Mouse (Mus musculus): ENCODE results near the gene Kdm8. TPM values are rescaled to one million over a fixed set of nuclear protein-coding genes. Genes with fewer than 3 reads are reported as not detected.
A peak's percentile ranks its signal among the peaks of the same experiment; 100 is the strongest.

Kdm8 gene
- polyA plus RNA-seq, 1 experiment from 2014 or later, result 14.8 TPM

GRCm38 (mm10) chr7:125442323-125442722, 2.2 kb upstream of the Kdm8 start:
- Histone ChIP-seq H3K9ac (ENCODE audit: low read depth, low read length) (no peak overlapping the region), H3K9me3 (ENCODE audit: control insufficient read depth, low read length) (peaks cover 5% of the 10 kb centered on the region; the same call in 1 of the 2 replicates), H3K27me3 (replicated peaks; ENCODE audit: control insufficient read depth, insufficient read depth, low read length) (no peaks in the 10 kb centered on the region), H3K4me1 (replicated peaks; ENCODE audit: control insufficient read depth, insufficient read depth, low read length) (peaks cover 10% of the 10 kb centered on the region; the same call in 1 of the 2 replicates), H3K27ac (ENCODE audit: low read depth, low read length) (no peak overlapping the region), H3K4me2 (no peak overlapping the region), H3K36me3 (ENCODE audit: control insufficient read depth, insufficient read depth, low read length) (no peaks in the 10 kb centered on the region), H3K4me3 (ENCODE audit: low read depth, low read length) (no peak overlapping the region)
- DNase-seq (ENCODE audit: low spot score) (no peak), ATAC-seq (replicated peaks; ENCODE audit: low FRiP score) (no peak)
- 75% methylated on average over 4 of the region's 4 CpGs for WGBS

GRCm38 (mm10) chr7:125444076-125444463, 406 bp upstream of the Kdm8 start:
- ATAC-seq (replicated peaks; ENCODE audit: low FRiP score), result peak; percentile 8

DNA sequence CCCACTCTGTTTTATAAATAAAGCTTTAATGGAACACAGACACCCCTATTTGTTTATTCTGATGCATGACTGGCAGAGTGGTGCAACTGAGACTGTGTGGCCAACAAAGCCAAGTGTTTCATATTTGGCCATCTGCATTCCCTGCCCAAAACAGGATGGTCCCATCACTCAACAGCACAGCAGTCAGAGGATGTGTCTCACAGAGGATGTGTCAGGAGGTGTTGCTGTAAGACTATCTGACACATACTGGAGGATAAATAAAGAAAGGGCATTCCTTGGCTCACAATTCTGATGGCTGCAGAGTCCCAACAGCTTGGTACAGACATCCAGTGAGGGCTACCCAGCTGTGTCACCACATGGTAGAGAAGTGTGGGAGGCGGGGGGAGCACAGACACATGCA, 6.2 kb downstream of the Kdm8 start:
- peaks cover 2% of the 10 kb centered on the region; the same call in 1 of the 2 replicates for H3K36me3 ChIP-seq (ENCODE audit: control insufficient read depth, insufficient read depth, low read length)
- no peak overlapping the region for H3K4me3 ChIP-seq (ENCODE audit: low read depth, low read length)
- no peaks in the 10 kb centered on the region for H3K9me3 ChIP-seq (ENCODE audit: control insufficient read depth, low read length)
- no peak overlapping the region for H3K4me2 ChIP-seq
- 76% methylated on average over 1 of the region's 1 CpGs for WGBS
- H3K27ac ChIP-seq (ENCODE audit: low read depth, low read length), result no peak overlapping the region
- no peak overlapping the region for H3K9ac ChIP-seq (ENCODE audit: low read depth, low read length)
- no peaks in the 10 kb centered on the region for H3K27me3 ChIP-seq (replicated peaks; ENCODE audit: control insufficient read depth, insufficient read depth, low read length)
- ATAC-seq (replicated peaks; ENCODE audit: low FRiP score), result no peak
- DNase-seq (ENCODE audit: low spot score), result no peak
- H3K4me1 ChIP-seq (replicated peaks; ENCODE audit: control insufficient read depth, insufficient read depth, low read length), result peaks cover 3% of the 10 kb centered on the region; the same call in 1 of the 2 replicates

More at GRCm38 (mm10) chr7:125444076-125444463, 406 bp upstream of the Kdm8 start:
- Histone ChIP-seq H3K27ac (ENCODE audit: low read depth, low read length) (peak overlapping the region; percentile 93), H3K27me3 (replicated peaks; ENCODE audit: control insufficient read depth, insufficient read depth, low read length) (no peaks in the 10 kb centered on the region), H3K9me3 (ENCODE audit: control insufficient read depth, low read length) (peaks cover 5% of the 10 kb centered on the region; the same call in 1 of the 2 replicates), H3K4me3 (ENCODE audit: low read depth, low read length) (peak overlapping the region; percentile 63), H3K4me1 (replicated peaks; ENCODE audit: control insufficient read depth, insufficient read depth, low read length) (peaks cover 10% of the 10 kb centered on the region; the same call in 1 of the 2 replicates), H3K4me2 (peak overlapping the region; percentile 81), H3K9ac (ENCODE audit: low read depth, low read length) (peak overlapping the region; percentile 75), H3K36me3 (ENCODE audit: control insufficient read depth, insufficient read depth, low read length) (no peaks in the 10 kb centered on the region)
- WGBS, result 27% methylated on average over 10 of the region's 10 CpGs
- DNase-seq (ENCODE audit: low spot score), result peak; percentile 41

DNA sequence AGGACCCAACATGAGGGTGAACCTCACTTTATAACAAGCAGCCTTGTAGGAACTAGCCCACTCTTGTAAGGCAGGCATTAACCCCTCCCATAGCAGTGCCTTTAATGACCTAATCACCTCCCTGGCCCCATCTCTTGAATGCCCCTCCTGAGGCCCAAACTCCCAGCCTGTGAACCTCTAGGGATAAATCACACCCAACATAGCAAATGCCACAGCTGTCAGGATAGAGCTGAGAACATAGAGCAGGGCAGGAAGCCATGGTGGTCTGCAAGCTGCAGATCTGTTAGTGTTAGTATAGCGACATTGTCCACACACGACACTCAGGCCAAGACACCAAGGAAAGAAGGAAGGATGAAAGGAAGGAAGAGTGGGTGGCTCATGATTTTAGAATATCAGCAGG, 6.6 kb downstream of the Kdm8 start:
- Histone ChIP-seq H3K4me3 (ENCODE audit: low read depth, low read length) (no peak overlapping the region), H3K9me3 (ENCODE audit: control insufficient read depth, low read length) (no peaks in the 10 kb centered on the region), H3K9ac (ENCODE audit: low read depth, low read length) (no peak overlapping the region), H3K36me3 (ENCODE audit: control insufficient read depth, insufficient read depth, low read length) (peaks cover 2% of the 10 kb centered on the region; the same call in 1 of the 2 replicates), H3K4me2 (no peak overlapping the region), H3K4me1 (replicated peaks; ENCODE audit: control insufficient read depth, insufficient read depth, low read length) (peaks cover under 1% of the 10 kb centered on the region; the same call in 1 of the 2 replicates), H3K27ac (ENCODE audit: low read depth, low read length) (no peak overlapping the region), H3K27me3 (replicated peaks; ENCODE audit: control insufficient read depth, insufficient read depth, low read length) (no peaks in the 10 kb centered on the region)
- DNase-seq (ENCODE audit: low spot score), result no peak
- no peak for ATAC-seq (replicated peaks; ENCODE audit: low FRiP score)
- WGBS, result 68% methylated on average over 2 of the region's 2 CpGs

DNA sequence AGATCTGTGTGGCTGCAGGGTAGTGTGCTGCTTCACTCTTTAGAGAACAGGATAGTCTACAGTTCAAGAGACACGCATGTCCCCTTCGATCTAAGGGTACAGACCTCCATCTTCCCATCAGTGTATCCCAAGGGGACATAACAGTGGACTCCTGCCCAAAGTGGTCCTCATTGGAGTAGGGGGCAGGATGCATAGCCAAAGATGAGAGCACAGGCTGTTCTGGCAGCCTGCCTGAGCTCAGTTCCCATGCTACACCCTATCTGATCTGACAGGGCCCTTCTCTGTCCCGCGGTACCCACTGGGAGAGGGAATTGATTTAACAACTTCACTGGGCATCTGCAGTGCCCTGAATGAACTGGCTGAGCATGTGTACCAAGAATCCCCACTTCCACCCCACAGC, 9.2 kb downstream of the Kdm8 start:
- 96% methylated on average over 4 of the region's 4 CpGs for WGBS
- H3K36me3 ChIP-seq (ENCODE audit: control insufficient read depth, insufficient read depth, low read length), result peaks cover 4% of the 10 kb centered on the region; the same call in 1 of the 2 replicates
- DNase-seq (ENCODE audit: low spot score), result no peak

GRCm38 (mm10) chr7:125462200-125462599, 17.7 kb downstream of the Kdm8 start:
- ATAC-seq (replicated peaks; ENCODE audit: low FRiP score), result no peak
- no peak for DNase-seq (ENCODE audit: low spot score)
- WGBS, result 79% methylated on average over 2 of the region's 2 CpGs

More for the DNA sequence above, 9.2 kb downstream of the Kdm8 start:
- H3K9ac ChIP-seq (ENCODE audit: low read depth, low read length), result no peak overlapping the region
- no peaks in the 10 kb centered on the region for H3K4me1 ChIP-seq (replicated peaks; ENCODE audit: control insufficient read depth, insufficient read depth, low read length)
- H3K4me2 ChIP-seq, result no peak overlapping the region
- H3K4me3 ChIP-seq (ENCODE audit: low read depth, low read length), result no peak overlapping the region
- no peak for ATAC-seq (replicated peaks; ENCODE audit: low FRiP score)
- H3K27me3 ChIP-seq (replicated peaks; ENCODE audit: control insufficient read depth, insufficient read depth, low read length), result no peaks in the 10 kb centered on the region
- H3K9me3 ChIP-seq (ENCODE audit: control insufficient read depth, low read length), result no peaks in the 10 kb centered on the region
- H3K27ac ChIP-seq (ENCODE audit: low read depth, low read length), result no peak overlapping the region

GRCm38 (mm10) chr7:125469937-125470336, 25.5 kb downstream of the Kdm8 start:
- ATAC-seq (replicated peaks; ENCODE audit: low FRiP score) (peak; percentile 33), DNase-seq (ENCODE audit: low spot score) (peak; percentile 56)
- Histone ChIP-seq H3K9ac (ENCODE audit: low read depth, low read length) (no peak overlapping the region), H3K27me3 (replicated peaks; ENCODE audit: control insufficient read depth, insufficient read depth, low read length) (no peaks in the 10 kb centered on the region), H3K27ac (ENCODE audit: low read depth, low read length) (no peak overlapping the region), H3K4me2 (no peak overlapping the region), H3K9me3 (ENCODE audit: control insufficient read depth, low read length) (no peaks in the 10 kb centered on the region), H3K4me1 (replicated peaks; ENCODE audit: control insufficient read depth, insufficient read depth, low read length) (peaks cover 19% of the 10 kb centered on the region), H3K4me3 (ENCODE audit: low read depth, low read length) (no peak overlapping the region), H3K36me3 (ENCODE audit: control insufficient read depth, insufficient read depth, low read length) (peaks cover 30% of the 10 kb centered on the region)
- 31% methylated on average over 5 of the region's 5 CpGs for WGBS

More at GRCm38 (mm10) chr7:125462200-125462599, 17.7 kb downstream of the Kdm8 start:
- Histone ChIP-seq H3K4me2 (no peak overlapping the region), H3K4me3 (ENCODE audit: low read depth, low read length) (no peak overlapping the region), H3K27ac (ENCODE audit: low read depth, low read length) (no peak overlapping the region), H3K27me3 (replicated peaks; ENCODE audit: control insufficient read depth, insufficient read depth, low read length) (no peaks in the 10 kb centered on the region), H3K9me3 (ENCODE audit: control insufficient read depth, low read length) (no peaks in the 10 kb centered on the region), H3K9ac (ENCODE audit: low read depth, low read length) (no peak overlapping the region), H3K4me1 (replicated peaks; ENCODE audit: control insufficient read depth, insufficient read depth, low read length) (no peaks in the 10 kb centered on the region), H3K36me3 (ENCODE audit: control insufficient read depth, insufficient read depth, low read length) (peaks cover 12% of the 10 kb centered on the region)

- ATAC-seq (replicated peaks; ENCODE audit: low FRiP score) (no peak), DNase-seq (ENCODE audit: low spot score) (no peak)
- Histone ChIP-seq H3K36me3 (ENCODE audit: control insufficient read depth, insufficient read depth, low read length) (peaks cover 29% of the 10 kb centered on the region), H3K27ac (ENCODE audit: low read depth, low read length) (no peak overlapping the region), H3K9ac (ENCODE audit: low read depth, low read length) (no peak overlapping the region), H3K9me3 (ENCODE audit: control insufficient read depth, low read length) (no peaks in the 10 kb centered on the region), H3K4me1 (replicated peaks; ENCODE audit: control insufficient read depth, insufficient read depth, low read length) (peaks cover 19% of the 10 kb centered on the region), H3K27me3 (replicated peaks; ENCODE audit: control insufficient read depth, insufficient read depth, low read length) (no peaks in the 10 kb centered on the region), H3K4me2 (no peak overlapping the region), H3K4me3 (ENCODE audit: low read depth, low read length) (no peak overlapping the region)
- 86% methylated on average over 4 of the region's 4 CpGs for WGBS
Observed at GRCm38 (mm10) chr7:125470901-125471300, 26.4 kb downstream of the Kdm8 start.

Data from liver, embryonic 11.5 days (tissue).